Mouse (Mus musculus): ENCODE data around the gene D17H6S53E.

DNA sequence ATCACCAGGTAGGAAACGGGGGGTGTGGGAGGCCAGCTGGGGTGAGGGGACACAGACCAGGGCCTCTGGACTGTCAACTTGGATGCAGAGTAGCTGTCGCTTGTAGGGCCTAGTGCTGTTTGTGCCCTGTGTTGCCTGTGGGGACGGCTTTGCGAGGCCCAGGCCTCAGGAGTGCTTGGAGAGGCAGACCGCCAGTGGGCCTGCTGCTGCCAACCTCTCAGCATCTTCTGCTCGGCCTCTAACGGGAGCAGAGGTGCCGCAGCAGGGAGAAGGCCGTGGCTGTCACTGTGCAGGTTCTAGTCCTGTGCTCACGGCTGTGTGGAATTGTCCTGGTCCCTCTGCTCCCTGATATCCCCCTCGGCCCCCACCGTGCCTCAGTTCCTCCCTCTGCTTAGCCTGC is 29.6 kb upstream of the D17H6S53E start:
- TF ChIP-seq POLR2A (IDR thresholded peaks at IDR 0.05; ENCODE audit: borderline replicate concordance, extremely low read depth, insufficient read depth, insufficient read length, poor library complexity, severe bottlenecking) (no peak), CTCF (IDR thresholded peaks at IDR 0.05; ENCODE audit: borderline replicate concordance, extremely low read depth, insufficient read depth, insufficient read length) (no peak)
